Mouse (Mus musculus) embryonic fibroblast, embryonic 13.5 days (primary cell): ENCODE measurements around the gene Vmn2r37. TPM values are rescaled to one million over a fixed set of nuclear protein-coding genes. Genes with fewer than 3 reads are reported as not detected.
"Not testable (repeated sequence)": the region's sequence is repeated elsewhere in the genome, so short reads cannot be mapped to it uniquely, and the experiment has no call there.

Source experiments
- H3K27ac ChIP-seq: 2 replicates; pipeline ENCODE4 v1.5.1; 2012; ENCODE audit warnings: low read length, control low read depth, inconsistent platforms; ENCODE audit not compliant: insufficient read depth
- H3K4me1 ChIP-seq: 2 replicates; pipeline ENCODE4 v1.6.1; 2011; ENCODE audit warnings: low read length; ENCODE audit not compliant: control insufficient read depth, insufficient read depth
- H3K4me3 ChIP-seq: 2 replicates; pipeline ENCODE4 v1.5.1; 2011; ENCODE audit warnings: mild to moderate bottlenecking, control low read depth, low read length; ENCODE audit not compliant: insufficient read depth
- polyA plus RNA-seq: library from polyadenylated mRNA; stranded (reverse); fragments of >200 nt; gene quantifications from 2 replicates; pipeline ENCODE4 v1.2.4, GENCODE M21; 2011; ENCODE audit warnings: low read depth; ENCODE audit not compliant: missing spikeins, insufficient read length

Gene Vmn2r37
- polyA plus RNA-seq: not detected in 2 replicates

GRCm38 (mm10) chr7:9223553-9223952 is at the start of gene Vmn2r37:
Vmn2r37 (minus strand) TSS chr7:9223653.
- H3K27ac ChIP-seq, H3K4me3 ChIP-seq, H3K4me1 ChIP-seq: not testable (repeated sequence)

Other genes starting within 250 kb of the Vmn2r37 start
- gene Vmn2r39, start 192.9 kb downstream of the Vmn2r37 start, polyA plus RNA-seq: not detected in 2 replicates
- gene Vmn2r38, start 125.8 kb downstream of the Vmn2r37 start, polyA plus RNA-seq: not detected in 2 replicates